In genomic region chr3:35933405-35933777, GRCm38 (mm10) we compare ENCODE assay signal across 8 mouse cellular contexts. TPM values are rescaled to one million over a fixed set of nuclear protein-coding genes. Genes with fewer than 3 reads are reported as not detected.
DNase-seq lines count a peak whose midpoint lies in the region; ATAC-seq and TF ChIP-seq lines count a peak whose summit lies in the region.

No protein-coding gene starts in this region.

- dilution Hi-C loops in CH12.LX (cut with MboI; ENCODE audit: extremely low pct_ligation_motif_present, extremely low pct_unique_long_range_greater_than_20kb, low sequenced_read_pairs), result no loop called here

- no peaks in the 10 kb centered on the region for H3K9me3 ChIP-seq in heart, embryonic 10.5 days
- H3K9me3 ChIP-seq in CH12.LX (replicated peaks; ENCODE audit: low read length), result no peaks in the 10 kb centered on the region
- H3K9me3 ChIP-seq in heart, embryonic 15.5 days (replicated peaks), result no peaks in the 10 kb centered on the region
- no peaks in the 10 kb centered on the region for H3K9me3 ChIP-seq in limb, embryonic 15.5 days
- no peaks in the 10 kb centered on the region for H3K9me3 ChIP-seq in midbrain, embryonic 15.5 days

- intact Hi-C loops in heart, postnatal 36 days (cut with DNase I), result loop anchor here (2.0 kb wide), 2 partner anchors 67 to 179 kb away; partner anchors contain the start of genes Atp11b and Mccc1

- under 1% methylated on average over 14 of the region's 14 CpGs for WGBS in heart, embryonic 10.5 days
- under 1% methylated on average over 14 of the region's 14 CpGs for WGBS in heart, embryonic 15.5 days
- WGBS in limb, embryonic 15.5 days, result under 1% methylated on average over 14 of the region's 14 CpGs
- 1% methylated on average over 14 of the region's 14 CpGs for whole genome bisulfite sequencing in midbrain, embryonic 15.5 days

- peak overlapping the region; percentile 98 for H3K27ac ChIP-seq in heart, embryonic 10.5 days
- peak overlapping the region; percentile 55; the same call in 1 of the 2 replicates for H3K27ac ChIP-seq in CH12.LX (ENCODE audit: insufficient read depth, low read depth)
- H3K27ac ChIP-seq in heart, embryonic 15.5 days, result peak overlapping the region; percentile 94
- peak overlapping the region; percentile 95 for H3K27ac ChIP-seq in limb, embryonic 15.5 days
- H3K27ac ChIP-seq in midbrain, embryonic 15.5 days, result peak overlapping the region; percentile 83

- TF ChIP-seq RAD21 in CH12.LX (IDR thresholded peaks at IDR 0.05; ENCODE audit: low read depth, low read length), result no peak; the same call in 1 of the 2 replicates

- no peaks in the 10 kb centered on the region for H3K27me3 ChIP-seq in heart, embryonic 10.5 days (ENCODE audit: insufficient read depth, poor library complexity, severe bottlenecking)
- no peaks in the 10 kb centered on the region for H3K27me3 ChIP-seq in CH12.LX (replicated peaks)
- no peaks in the 10 kb centered on the region for H3K27me3 ChIP-seq in heart, embryonic 15.5 days
- no peaks in the 10 kb centered on the region for H3K27me3 ChIP-seq in limb, embryonic 15.5 days
- H3K27me3 ChIP-seq in midbrain, embryonic 15.5 days (replicated peaks), result no peaks in the 10 kb centered on the region

- H3K4me3 ChIP-seq in heart, embryonic 10.5 days, result peak overlapping the region; percentile 91
- peak overlapping the region; percentile 77 to 86 (median 85) for H3K4me3 ChIP-seq in CH12.LX (replicated peaks in 1 of 3; ENCODE audit: low read depth in 2 of 3, low read length in 2 of 3, poor library complexity in 1 of 3)
- peak overlapping the region; percentile 83 for H3K4me3 ChIP-seq in heart, embryonic 15.5 days
- H3K4me3 ChIP-seq in limb, embryonic 15.5 days, result peak overlapping the region; percentile 90
- H3K4me3 ChIP-seq in midbrain, embryonic 15.5 days, result peak overlapping the region; percentile 65

- TF ChIP-seq POLR2A in CH12.LX (IDR thresholded peaks at IDR 0.05; ENCODE audit: low read depth, low read length), result peak; percentile 48

- peak overlapping the region; percentile 85 for H3K9ac ChIP-seq in CH12.LX (ENCODE audit: insufficient read depth, low read depth)
- peak overlapping the region; percentile 96 for H3K9ac ChIP-seq in heart, embryonic 15.5 days
- H3K9ac ChIP-seq in limb, embryonic 15.5 days, result peak overlapping the region; percentile 99
- peak overlapping the region; percentile 78; the same call in 1 of the 2 replicates for H3K9ac ChIP-seq in midbrain, embryonic 15.5 days

- H3K4me2 ChIP-seq in CH12.LX (ENCODE audit: insufficient read depth, low read depth, poor library complexity, severe bottlenecking), result peak overlapping the region; percentile 92
- peak overlapping the region; percentile 78 for H3K4me2 ChIP-seq in heart, embryonic 15.5 days
- peak overlapping the region; percentile 81 for H3K4me2 ChIP-seq in limb, embryonic 15.5 days
- H3K4me2 ChIP-seq in midbrain, embryonic 15.5 days, result peak overlapping the region; percentile 89

- in situ Hi-C loops in CH12.LX (cut with MboI; ENCODE audit: low pct_ligation_motif_present, low pct_unique_long_range_greater_than_20kb, low sequenced_read_pairs), result no loop called here

- H3K79me2 ChIP-seq in CH12.LX (replicated peaks; ENCODE audit: control insufficient read depth, extremely low read depth, insufficient read depth, poor library complexity, severe bottlenecking), result peaks cover 52% of the 10 kb centered on the region

- DNase-seq in heart, embryonic 10.5 days (ENCODE audit: low spot score), result peak; percentile 80
- no peak for DNase-seq in heart, postnatal 36 days
- peak; percentile 79 for DNase-seq in CH12.LX (ENCODE audit: extremely low read depth)
- DNase-seq in thymus, postnatal 14 days, result peak; percentile 62

- ATAC-seq in common myeloid progenitor, adult 5-6 weeks (replicated peaks; ENCODE audit: low read depth, poor library complexity, severe bottlenecking), result peak; percentile 66
- ATAC-seq in heart, embryonic 15.5 days (replicated peaks; ENCODE audit: insufficient number of reproducible peaks, insufficient read depth, low FRiP score, low read depth), result no peak; the same call in 1 of the 2 replicates
- no peak for ATAC-seq in limb, embryonic 15.5 days (ENCODE audit: insufficient number of reproducible peaks, low FRiP score, low TSS enrichment, low read depth)
- peak; percentile 70 for ATAC-seq in midbrain, embryonic 15.5 days (replicated peaks)

- peaks cover 31% of the 10 kb centered on the region for H3K4me1 ChIP-seq in heart, embryonic 10.5 days
- H3K4me1 ChIP-seq in CH12.LX (ENCODE audit: control insufficient read depth in 1 of 2, insufficient read depth in 2 of 2), result peaks cover 10 to 27% of the 10 kb centered on the region in 2 experiments
- H3K4me1 ChIP-seq in heart, embryonic 15.5 days (replicated peaks), result peaks cover 27% of the 10 kb centered on the region
- H3K4me1 ChIP-seq in limb, embryonic 15.5 days, result peaks cover 21% of the 10 kb centered on the region
- peaks cover 27% of the 10 kb centered on the region for H3K4me1 ChIP-seq in midbrain, embryonic 15.5 days

- no peaks in the 10 kb centered on the region for H3K36me3 ChIP-seq in heart, embryonic 10.5 days
- peaks cover 10 to 36% of the 10 kb centered on the region in 2 experiments for H3K36me3 ChIP-seq in CH12.LX (replicated peaks in 1 of 2; ENCODE audit: control insufficient read depth in 1 of 2, insufficient read depth in 1 of 2, low read length in 1 of 2)
- H3K36me3 ChIP-seq in heart, embryonic 15.5 days, result no peaks in the 10 kb centered on the region; the same call in 1 of the 2 replicates
- H3K36me3 ChIP-seq in limb, embryonic 15.5 days, result 0 out of 2 replicates have a peak, but pooled peaks cover 5% of the 10 kb centered on the region
- H3K36me3 ChIP-seq in midbrain, embryonic 15.5 days (replicated peaks), result no peaks in the 10 kb centered on the region

- no peak for TF ChIP-seq CTCF in CH12.LX (conservative IDR thresholded peaks at IDR 0.05 in 1 of 2, IDR thresholded peaks at IDR 0.05 in 1 of 2; ENCODE audit: low read depth in 2 of 2, low read length in 2 of 2)

- no peak for TF ChIP-seq EP300 in CH12.LX (IDR thresholded peaks at IDR 0.05; ENCODE audit: low read length)

TF ChIP-seq in CH12.LX, 34 proteins besides CTCF, POLR2A, EP300 and RAD21 (continues in another document):
- TF ChIP-seq UBTF (IDR thresholded peaks at IDR 0.05; ENCODE audit: low read depth, low read length) (no peak), MAZ (IDR thresholded peaks at IDR 0.05; ENCODE audit: low read depth, low read length) (no peak), ZKSCAN1 (IDR thresholded peaks at IDR 0.05; ENCODE audit: borderline replicate concordance, low read depth, low read length) (no peak), SIN3A (IDR thresholded peaks at IDR 0.05; ENCODE audit: low read length) (peak; percentile 85), HCFC1 (IDR thresholded peaks at IDR 0.05; ENCODE audit: low read depth, low read length) (no peak; the same call in 1 of the 2 replicates), IRF4 (IDR thresholded peaks at IDR 0.05; ENCODE audit: low read depth, low read length) (no peak), MEF2A (IDR thresholded peaks at IDR 0.05; ENCODE audit: borderline replicate concordance, low read depth, low read length) (no peak), MAX (IDR thresholded peaks at IDR 0.05; ENCODE audit: low read length) (peak; percentile 96), PAX5 (IDR thresholded peaks at IDR 0.05; ENCODE audit: low read length) (no peak), NELFE (IDR thresholded peaks at IDR 0.05; ENCODE audit: low read depth, low read length) (no peak; the same call in 1 of the 2 replicates), JUN (IDR thresholded peaks at IDR 0.05; ENCODE audit: insufficient read depth, low read depth, low read length) (no peak), BHLHE40 (IDR thresholded peaks at IDR 0.05; ENCODE audit: low read depth, low read length) (no peak), RCOR1 (conservative IDR thresholded peaks at IDR 0.05; ENCODE audit: low read depth, low read length) (no peak), USF2 (conservative IDR thresholded peaks at IDR 0.05; ENCODE audit: low read depth, low read length) (no peak), POLR2AphosphoS2 (IDR thresholded peaks at IDR 0.05; ENCODE audit: low read depth, low read length) (no peak), CHD1 (IDR thresholded peaks at IDR 0.05; ENCODE audit: low read depth, low read length) (no peak), ZMIZ1 (IDR thresholded peaks at IDR 0.05; ENCODE audit: low read depth, low read length) (no peak), SMC3 (IDR thresholded peaks at IDR 0.05; ENCODE audit: low read depth, low read length) (no peak), GABPA (IDR thresholded peaks at IDR 0.05; ENCODE audit: insufficient replicate concordance, low read depth, low read length) (no peak), NRF1 (IDR thresholded peaks at IDR 0.05; ENCODE audit: low read depth, low read length) (0 out of 2 replicates have a peak, but pooled peaks have one; percentile 49), MAFK (IDR thresholded peaks at IDR 0.05; ENCODE audit: insufficient replicate concordance, low read length) (no peak), TBP (conservative IDR thresholded peaks at IDR 0.05; ENCODE audit: low read depth, low read length) (peak; percentile 74; the same call in 1 of the 2 replicates), KAT2A (IDR thresholded peaks at IDR 0.05; ENCODE audit: insufficient replicate concordance, low read length) (no peak), MXI1 (IDR thresholded peaks at IDR 0.05; ENCODE audit: low read depth, low read length) (peak; percentile 97), TCF12 (IDR thresholded peaks at IDR 0.05; ENCODE audit: low read depth, low read length) (peak; percentile 49), USF1 (IDR thresholded peaks at IDR 0.05; ENCODE audit: low read depth, low read length) (peak; percentile 45), E2F4 (IDR thresholded peaks at IDR 0.05; ENCODE audit: insufficient replicate concordance, low read depth, low read length) (no peak), ELF1 (IDR thresholded peaks at IDR 0.05; ENCODE audit: low read depth, low read length) (no peak; the same call in 1 of the 2 replicates), CHD2 (IDR thresholded peaks at IDR 0.05; ENCODE audit: low read length) (no peak), JUND (conservative IDR thresholded peaks at IDR 0.05; ENCODE audit: low read depth, low read length) (no peak)

RNA-seq across cellular contexts. Expression of gene Dcun1d1, which starts 3.9 kb away (rescaled TPM):
- 80.2 and 89.6 TPM in 2 replicates for polyA plus RNA-seq in heart, embryonic 10.5 days (2016; fragmentation: Nextera tagmentation; extraction: Ambion mirVana)
- total RNA-seq in heart, postnatal 36 days (2021), result 10 to 100 TPM; 52.6 to 60.9 TPM
- total RNA-seq in CH12.LX (2012; rRNA removed), result 32.6 and 38.9 TPM in 2 replicates
- total RNA-seq in CH12.LX (2014; rRNA removed), result 72.4 and 86.0 TPM in 2 replicates
- polyA plus RNA-seq in CH12.LX (2012; ENCODE audit: insufficient read length, low read depth), result 42.3 and 55.2 TPM in 2 replicates
- total RNA-seq in common myeloid progenitor, adult 5-6 weeks (2017), result 226 and 326 TPM in 2 replicates
- 74.1 and 87.4 TPM in 2 replicates for polyA plus RNA-seq in heart, embryonic 15.5 days (2015; fragmentation: Nextera tagmentation; extraction: Ambion mirVana)
- polyA plus RNA-seq in limb, embryonic 15.5 days (2015; fragmentation: Nextera tagmentation; extraction: Ambion mirVana), result 103 and 104 TPM in 2 replicates
- polyA plus RNA-seq in midbrain, embryonic 15.5 days (2015; fragmentation: Nextera tagmentation; extraction: Ambion mirVana), result 99.5 and 107 TPM in 2 replicates

Comparison
In these comparisons a context has a peak if more than half of its experiments do, and no peak if none do; other contexts are left out.
1. DNase-seq: peak in heart, embryonic 10.5 days (single experiment), CH12.LX (single experiment) and thymus, postnatal 14 days (single experiment); none in heart, postnatal 36 days (0 of 2).
2. ATAC-seq: peak in common myeloid progenitor, adult 5-6 weeks (single experiment) and midbrain, embryonic 15.5 days (single experiment); none in heart, embryonic 15.5 days (single experiment) and limb, embryonic 15.5 days (single experiment).
3. Peak in every context shown above with its lines, with median percentiles within 50 percentile points of each other: H3K27ac ChIP-seq, H3K4me3 ChIP-seq, H3K4me2 ChIP-seq and H3K9ac ChIP-seq.